Mouse (Mus musculus): ENCODE data around the gene Luc7l3. TPM values are rescaled to one million over a fixed set of nuclear protein-coding genes. Genes with fewer than 3 reads are reported as not detected.

Gene Luc7l3
- polyA plus RNA-seq, 1 experiment from 2014 or later = 77.9 TPM

- Histone ChIP-seq H3K4me3 (ENCODE audit: low read depth, low read length) (no peak overlapping the region), H3K9me3 (replicated peaks; ENCODE audit: control insufficient read depth, low read length) (no peaks in the 10 kb centered on the region), H3K4me2 (no peak overlapping the region), H3K9ac (ENCODE audit: low read depth, low read length) (no peak overlapping the region), H3K27ac (ENCODE audit: low read depth, low read length) (no peak overlapping the region), H3K4me1 (ENCODE audit: control insufficient read depth, insufficient read depth, low read length) (peaks cover 14% of the 10 kb centered on the region), H3K36me3 (ENCODE audit: control insufficient read depth, insufficient read depth, low read length) (peaks cover 8% of the 10 kb centered on the region; the same call in 1 of the 2 replicates), H3K27me3 (ENCODE audit: control insufficient read depth, insufficient read depth, low read length) (peaks cover 2% of the 10 kb centered on the region; the same call in 1 of the 2 replicates)
- WGBS (ENCODE audit: insufficient replicate concordance) = 60% methylated on average over 5 of the region's 5 CpGs
- no peak for ATAC-seq (replicated peaks; ENCODE audit: insufficient number of reproducible peaks, low FRiP score, low TSS enrichment)
These were observed 22.2 kb upstream of the Luc7l3 start for GRCm38 (mm10) chr11:94343955-94344358.

- Histone ChIP-seq H3K4me2 (no peak overlapping the region), H3K36me3 (ENCODE audit: control insufficient read depth, insufficient read depth, low read length) (peaks cover 9% of the 10 kb centered on the region; the same call in 1 of the 2 replicates), H3K27me3 (ENCODE audit: control insufficient read depth, insufficient read depth, low read length) (peaks cover 2% of the 10 kb centered on the region; the same call in 1 of the 2 replicates), H3K9me3 (replicated peaks; ENCODE audit: control insufficient read depth, low read length) (no peaks in the 10 kb centered on the region), H3K9ac (ENCODE audit: low read depth, low read length) (no peak overlapping the region), H3K4me3 (ENCODE audit: low read depth, low read length) (no peak overlapping the region), H3K27ac (ENCODE audit: low read depth, low read length) (no peak overlapping the region), H3K4me1 (ENCODE audit: control insufficient read depth, insufficient read depth, low read length) (peaks cover 14% of the 10 kb centered on the region)
- 39% methylated on average over 13 of the region's 13 CpGs for WGBS (ENCODE audit: insufficient replicate concordance)
- no peak for ATAC-seq (replicated peaks; ENCODE audit: insufficient number of reproducible peaks, low FRiP score, low TSS enrichment)
These were observed 20.5 kb upstream of the Luc7l3 start for GRCm38 (mm10) chr11:94342114-94342905.

- 75% methylated on average over 10 of the region's 10 CpGs for WGBS (ENCODE audit: insufficient replicate concordance)
- H3K9ac ChIP-seq (ENCODE audit: low read depth, low read length) = no peak overlapping the region
These were observed 19.5 kb upstream of the Luc7l3 start for GRCm38 (mm10) chr11:94340948-94341933.

GRCm38 (mm10) chr11:94339732-94340585 is 18.2 kb upstream of the Luc7l3 start:
- peaks cover 14% of the 10 kb centered on the region for H3K4me1 ChIP-seq (ENCODE audit: control insufficient read depth, insufficient read depth, low read length)
- 54% methylated on average over 18 of the region's 18 CpGs for WGBS (ENCODE audit: insufficient replicate concordance)
- no peaks in the 10 kb centered on the region for H3K9me3 ChIP-seq (replicated peaks; ENCODE audit: control insufficient read depth, low read length)
- peaks cover 13% of the 10 kb centered on the region; the same call in 1 of the 2 replicates for H3K36me3 ChIP-seq (ENCODE audit: control insufficient read depth, insufficient read depth, low read length)
- ATAC-seq (replicated peaks; ENCODE audit: insufficient number of reproducible peaks, low FRiP score, low TSS enrichment) = no peak
- H3K9ac ChIP-seq (ENCODE audit: low read depth, low read length) = no peak overlapping the region
- H3K4me2 ChIP-seq = no peak overlapping the region
- H3K27me3 ChIP-seq (ENCODE audit: control insufficient read depth, insufficient read depth, low read length) = peaks cover 2% of the 10 kb centered on the region; the same call in 1 of the 2 replicates
- H3K27ac ChIP-seq (ENCODE audit: low read depth, low read length) = no peak overlapping the region
- H3K4me3 ChIP-seq (ENCODE audit: low read depth, low read length) = no peak overlapping the region

More at GRCm38 (mm10) chr11:94340948-94341933, 19.5 kb upstream of the Luc7l3 start:
- Histone ChIP-seq H3K9me3 (replicated peaks; ENCODE audit: control insufficient read depth, low read length) (no peaks in the 10 kb centered on the region), H3K27ac (ENCODE audit: low read depth, low read length) (no peak overlapping the region), H3K4me2 (no peak overlapping the region), H3K27me3 (ENCODE audit: control insufficient read depth, insufficient read depth, low read length) (peaks cover 2% of the 10 kb centered on the region; the same call in 1 of the 2 replicates), H3K4me1 (ENCODE audit: control insufficient read depth, insufficient read depth, low read length) (peaks cover 14% of the 10 kb centered on the region), H3K4me3 (ENCODE audit: low read depth, low read length) (no peak overlapping the region), H3K36me3 (ENCODE audit: control insufficient read depth, insufficient read depth, low read length) (peaks cover 9% of the 10 kb centered on the region; the same call in 1 of the 2 replicates)
- ATAC-seq (replicated peaks; ENCODE audit: insufficient number of reproducible peaks, low FRiP score, low TSS enrichment) = no peak

- no peak for ATAC-seq (replicated peaks; ENCODE audit: insufficient number of reproducible peaks, low FRiP score, low TSS enrichment)
- no peak overlapping the region for H3K9ac ChIP-seq (ENCODE audit: low read depth, low read length)
- no peak overlapping the region for H3K27ac ChIP-seq (ENCODE audit: low read depth, low read length)
- 84% methylated on average over 2 of the region's 2 CpGs for WGBS (ENCODE audit: insufficient replicate concordance)
- H3K9me3 ChIP-seq (replicated peaks; ENCODE audit: control insufficient read depth, low read length) = no peaks in the 10 kb centered on the region
- no peaks in the 10 kb centered on the region for H3K27me3 ChIP-seq (ENCODE audit: control insufficient read depth, insufficient read depth, low read length)
- peaks cover 17% of the 10 kb centered on the region for H3K36me3 ChIP-seq (ENCODE audit: control insufficient read depth, insufficient read depth, low read length)
- H3K4me2 ChIP-seq = no peak overlapping the region
- H3K4me1 ChIP-seq (ENCODE audit: control insufficient read depth, insufficient read depth, low read length) = peaks cover 18% of the 10 kb centered on the region
- H3K4me3 ChIP-seq (ENCODE audit: low read depth, low read length) = no peak overlapping the region
These were observed 16.6 kb upstream of the Luc7l3 start for GRCm38 (mm10) chr11:94338347-94338746.

- no peaks in the 10 kb centered on the region for H3K27me3 ChIP-seq (ENCODE audit: control insufficient read depth, insufficient read depth, low read length)
- no peak for ATAC-seq (replicated peaks; ENCODE audit: insufficient number of reproducible peaks, low FRiP score, low TSS enrichment)
- no peaks in the 10 kb centered on the region for H3K9me3 ChIP-seq (replicated peaks; ENCODE audit: control insufficient read depth, low read length)
- H3K4me2 ChIP-seq = no peak overlapping the region
- 0 out of 2 replicates have a peak, but pooled peaks cover 3% of the 10 kb centered on the region for H3K4me1 ChIP-seq (ENCODE audit: control insufficient read depth, insufficient read depth, low read length)
- peaks cover 17% of the 10 kb centered on the region for H3K36me3 ChIP-seq (ENCODE audit: control insufficient read depth, insufficient read depth, low read length)
- no peak overlapping the region for H3K27ac ChIP-seq (ENCODE audit: low read depth, low read length)
- no peak overlapping the region for H3K9ac ChIP-seq (ENCODE audit: low read depth, low read length)
- H3K4me3 ChIP-seq (ENCODE audit: low read depth, low read length) = no peak overlapping the region
These were observed 14.8 kb upstream of the Luc7l3 start for GRCm38 (mm10) chr11:94336551-94336950.

- Histone ChIP-seq H3K4me3 (ENCODE audit: low read depth, low read length) (no peak overlapping the region), H3K4me2 (no peak overlapping the region), H3K9ac (ENCODE audit: low read depth, low read length) (no peak overlapping the region), H3K27me3 (ENCODE audit: control insufficient read depth, insufficient read depth, low read length) (no peaks in the 10 kb centered on the region), H3K4me1 (ENCODE audit: control insufficient read depth, insufficient read depth, low read length) (peaks cover 10% of the 10 kb centered on the region), H3K27ac (ENCODE audit: low read depth, low read length) (no peak overlapping the region), H3K36me3 (ENCODE audit: control insufficient read depth, insufficient read depth, low read length) (peaks cover 13% of the 10 kb centered on the region), H3K9me3 (replicated peaks; ENCODE audit: control insufficient read depth, low read length) (no peaks in the 10 kb centered on the region)
- WGBS (ENCODE audit: insufficient replicate concordance) = 78% methylated on average over 8 of the region's 8 CpGs
- ATAC-seq (replicated peaks; ENCODE audit: insufficient number of reproducible peaks, low FRiP score, low TSS enrichment) = peak; percentile 87
These were observed 12.7 kb upstream of the Luc7l3 start for GRCm38 (mm10) chr11:94334386-94334968.

Data from heart, embryonic 11.5 days (tissue).